Mouse (Mus musculus) left cerebral cortex, adult 11 months (tissue): Measurements from ENCODE around the gene Zmym6.
"Not testable (repeated sequence)": the region's sequence is repeated elsewhere in the genome, so short reads cannot be mapped to it uniquely, and the experiment has no call there.

Experiments used
- DNase-seq: peaks from one replicate; pipeline ENCODE4 v3.0.0; 2022; ENCODE audit warnings: low spot score

Zmym6 gene

DNA sequence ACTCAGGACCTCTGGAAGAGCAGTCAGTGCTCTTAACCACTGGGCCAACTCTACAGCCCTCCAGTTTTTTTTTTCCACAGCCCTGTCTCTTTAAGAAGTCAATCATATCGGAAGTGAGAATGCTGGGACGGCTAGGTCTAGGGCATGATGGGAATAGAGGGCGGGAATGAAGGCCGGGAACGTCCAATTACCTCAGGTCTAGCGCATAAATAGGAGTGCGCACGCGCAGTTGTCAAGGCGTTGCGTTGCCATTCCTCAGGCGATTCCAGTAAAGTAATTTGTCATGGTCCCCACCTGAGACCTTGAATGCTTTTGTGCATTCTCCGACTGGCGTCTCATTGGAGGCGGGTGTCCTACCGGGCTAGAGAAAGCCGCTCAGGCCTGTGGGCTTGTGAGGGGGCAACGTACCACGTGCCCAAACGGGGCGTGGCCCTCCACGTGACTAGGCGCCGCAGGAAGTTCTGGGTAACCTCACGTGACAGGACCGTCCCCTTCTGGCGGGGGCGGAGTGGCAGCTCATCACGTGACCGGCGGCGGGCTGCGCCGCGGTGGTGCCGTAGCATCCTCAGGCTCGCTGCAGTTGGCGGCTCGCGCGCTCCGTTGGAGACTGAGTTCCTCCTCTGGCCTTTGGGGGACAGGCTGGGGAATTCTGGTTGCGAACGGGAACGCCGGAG lies at the start of gene Zmym6:
Gene Zmym6 (plus strand): TSS at position 509 of the 674 bp plus-strand sequence.
- DNase-seq = peak; percentile 92

DNA sequence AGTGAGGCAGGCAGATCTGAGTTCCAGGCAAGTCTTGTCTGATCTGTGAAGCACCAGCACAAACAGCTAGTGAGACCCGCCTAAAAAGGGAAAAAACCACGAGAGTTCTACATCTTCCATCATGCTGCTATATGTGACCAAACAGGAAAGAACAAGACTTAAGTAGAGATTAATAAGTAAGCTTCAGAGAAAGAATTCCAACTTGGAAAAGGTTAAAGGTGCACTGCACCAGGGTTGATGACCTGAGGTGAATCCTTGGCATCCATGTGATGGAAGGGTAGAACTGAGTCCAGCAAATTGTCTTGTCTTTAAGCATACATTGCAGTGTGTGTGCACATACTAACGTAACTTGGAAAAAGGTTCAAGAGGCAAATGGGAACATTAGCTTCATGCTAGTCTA lies 40.0 kb upstream of the Zmym6 start:
- DNase-seq = no peak

DNA sequence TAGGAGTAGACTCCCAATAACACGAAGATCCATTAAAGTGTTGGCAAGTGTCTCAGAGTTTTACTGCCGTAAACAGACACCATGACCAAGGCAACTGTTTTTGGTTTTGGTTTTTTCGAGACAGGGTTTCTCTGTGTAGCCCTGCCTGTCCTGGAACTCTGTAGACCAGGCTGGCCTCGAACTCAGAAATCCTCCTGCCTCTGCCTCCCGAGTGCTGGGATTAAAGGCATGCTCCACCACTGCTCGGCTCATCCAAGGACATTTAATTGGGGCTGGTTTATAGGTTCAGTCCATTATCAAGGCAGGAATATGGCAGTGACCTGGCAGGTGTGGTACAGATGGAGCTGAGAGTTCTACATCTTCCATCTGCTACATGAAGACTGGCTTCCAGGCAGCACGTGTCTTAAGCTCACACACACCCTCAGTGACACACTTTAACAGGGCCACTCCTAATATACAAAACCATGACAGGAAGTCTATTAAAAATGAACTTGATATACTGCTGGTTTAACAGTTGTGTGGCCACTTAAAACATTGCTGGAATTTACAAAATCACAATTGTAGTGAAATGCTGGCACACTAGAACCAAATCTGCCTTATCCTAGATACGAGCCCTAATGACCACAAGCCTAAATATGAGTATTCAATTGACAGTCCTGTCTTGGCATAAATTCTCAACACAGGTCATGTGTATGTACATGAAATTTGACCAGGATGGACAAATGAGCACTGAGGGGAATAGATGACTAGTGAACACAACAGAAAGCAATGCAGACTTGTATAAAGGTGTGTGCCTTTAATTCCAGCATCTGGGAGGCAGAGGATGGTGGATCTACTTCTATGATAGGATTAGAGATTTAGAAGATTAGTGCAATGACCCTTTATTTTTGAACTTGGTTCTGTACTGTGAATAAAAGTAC lies 39.0 kb upstream of the Zmym6 start:
- no peak for DNase-seq

DNA sequence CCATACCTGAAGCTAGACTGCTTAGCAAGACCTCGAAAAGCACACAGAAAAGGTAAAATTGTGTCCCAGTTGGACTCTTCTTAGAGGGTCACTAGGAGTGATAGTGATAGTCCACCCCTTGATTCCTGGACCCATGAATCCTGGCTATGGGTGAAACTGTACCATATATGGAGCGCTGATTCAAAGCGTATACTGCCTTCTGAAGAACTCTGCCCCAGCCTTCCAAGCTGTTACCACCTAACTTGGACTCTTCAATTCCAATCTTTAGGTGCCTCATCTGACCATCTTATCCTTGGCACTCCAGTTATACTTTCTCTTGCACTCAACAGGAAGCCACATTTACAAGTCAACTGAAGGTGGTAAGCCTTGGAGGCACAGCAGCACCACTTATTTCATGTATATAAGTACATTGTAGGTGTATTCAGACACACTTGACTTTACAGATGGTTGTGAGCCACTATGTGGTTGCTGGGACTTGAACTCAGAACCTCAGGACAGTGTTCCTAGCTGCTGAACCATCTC lies 38.3 kb upstream of the Zmym6 start:
- DNase-seq = no peak

DNA sequence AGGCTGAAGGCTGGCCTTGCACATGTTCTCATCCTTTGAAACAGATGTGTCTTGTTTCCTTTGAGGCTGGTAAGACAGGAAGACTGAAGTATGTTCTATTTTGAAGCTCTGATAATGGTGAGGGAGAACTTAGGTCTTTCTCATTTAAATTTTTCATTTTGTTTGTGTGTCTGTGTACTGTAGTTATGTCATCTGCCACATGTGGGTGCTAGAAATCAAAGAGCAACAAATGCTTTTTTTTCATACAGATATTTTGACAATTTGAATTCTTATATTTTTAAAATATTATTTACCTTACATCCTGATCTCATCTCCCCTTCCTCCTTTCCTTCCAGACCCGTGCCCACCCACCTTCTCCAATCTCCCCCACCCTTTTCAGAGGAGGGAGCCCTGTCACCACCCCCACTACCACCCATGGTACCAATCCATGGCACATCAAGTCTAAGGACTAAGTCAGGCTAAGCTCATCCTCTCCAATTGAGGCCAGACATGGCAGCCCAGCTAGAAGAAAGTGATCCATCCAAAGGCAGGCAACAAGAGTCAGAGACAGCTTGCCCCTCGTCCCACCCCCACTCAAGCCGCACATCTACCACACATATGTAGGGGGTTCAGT lies 37.2 kb upstream of the Zmym6 start:
- no peak for DNase-seq

DNA sequence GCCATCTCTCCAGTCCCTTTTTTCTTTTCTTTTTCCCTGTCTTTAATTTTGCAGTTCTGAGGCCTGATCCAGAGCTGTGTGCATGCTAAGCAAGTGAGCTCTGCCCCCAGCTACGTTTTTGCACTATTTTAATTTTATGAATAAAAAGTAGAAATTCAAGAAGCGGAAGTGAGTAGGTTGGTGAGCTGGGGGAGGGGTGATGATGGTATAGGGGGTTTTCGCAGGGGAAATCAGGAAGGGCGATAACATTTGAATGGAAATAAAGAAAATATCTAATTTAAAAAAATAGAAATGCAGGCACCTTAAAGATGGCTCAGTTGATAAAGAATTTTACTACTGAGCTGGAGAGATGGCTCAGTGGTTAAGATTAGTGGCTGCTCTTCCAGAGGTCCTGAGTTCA lies 33.6 kb upstream of the Zmym6 start:
- DNase-seq = no peak

DNA sequence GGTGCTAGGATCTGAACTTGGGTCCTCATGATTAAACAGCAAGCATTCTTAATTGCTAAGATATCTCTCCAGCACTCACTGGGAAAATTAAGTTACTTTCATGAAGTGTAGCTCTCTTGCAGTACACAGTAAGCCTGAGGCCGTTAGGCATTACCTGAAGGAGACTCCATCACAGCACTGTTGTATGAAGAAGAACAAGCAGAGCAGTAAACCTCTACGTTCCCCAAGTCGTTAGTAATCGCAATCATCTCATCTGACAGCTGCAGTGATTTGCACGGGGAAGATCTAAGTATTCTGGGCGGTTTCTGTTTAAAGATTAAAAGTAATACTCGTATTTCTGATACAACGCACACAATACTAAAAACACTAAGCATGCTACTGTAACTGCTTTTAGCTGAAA lies 26.1 kb upstream of the Zmym6 start:
- DNase-seq = no peak

DNA sequence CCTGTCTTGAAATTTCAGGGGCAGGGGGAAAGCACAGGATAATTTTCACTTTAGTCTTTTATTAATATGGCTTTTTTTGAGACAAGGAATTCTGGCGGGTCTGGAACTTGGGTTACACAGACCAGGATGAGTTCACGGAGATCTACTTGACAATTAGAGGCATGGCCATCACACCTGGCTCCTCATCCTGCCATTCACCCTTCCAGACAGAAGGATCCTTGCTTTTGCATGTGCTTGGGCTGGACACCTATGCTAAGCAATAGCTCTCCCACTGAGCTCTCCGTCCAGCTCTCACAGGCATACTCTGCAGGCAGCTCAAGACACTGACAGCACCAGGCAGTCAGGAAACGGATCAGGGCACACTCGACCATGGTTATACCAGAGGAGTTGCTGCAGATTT lies 24.1 kb upstream of the Zmym6 start:
- no peak for DNase-seq

DNA sequence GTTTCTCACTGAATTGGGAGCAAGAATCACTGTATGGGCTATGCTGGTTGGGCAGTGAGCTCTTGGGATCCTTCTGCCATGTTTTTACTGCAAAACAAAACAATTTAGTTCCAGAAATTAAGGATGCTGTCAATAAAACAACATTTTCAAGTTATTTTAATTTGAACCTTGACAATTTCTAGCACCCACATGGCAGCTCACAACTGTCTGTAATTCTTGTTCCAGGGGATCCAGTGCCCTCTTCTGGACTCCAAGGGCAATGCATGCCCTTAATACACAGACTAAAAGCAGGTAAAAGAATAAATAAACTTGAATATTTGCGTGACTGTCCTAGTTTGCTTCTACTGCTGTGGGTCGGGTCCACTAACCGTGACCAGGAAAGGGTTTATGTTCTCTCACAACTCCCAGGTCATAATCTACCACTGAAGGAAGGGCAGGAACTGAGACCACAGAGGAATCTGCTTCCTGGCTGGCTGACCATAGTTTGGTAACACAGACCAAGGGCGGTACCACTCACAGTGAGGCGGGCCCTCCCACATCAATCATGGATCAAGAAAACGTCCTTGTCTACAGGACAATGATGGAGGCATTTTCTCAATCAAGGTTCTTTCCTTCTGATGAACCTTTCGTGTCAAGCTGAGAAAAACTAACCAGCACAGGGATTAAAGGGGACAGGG lies 22.5 kb upstream of the Zmym6 start:
- DNase-seq = no peak

DNA sequence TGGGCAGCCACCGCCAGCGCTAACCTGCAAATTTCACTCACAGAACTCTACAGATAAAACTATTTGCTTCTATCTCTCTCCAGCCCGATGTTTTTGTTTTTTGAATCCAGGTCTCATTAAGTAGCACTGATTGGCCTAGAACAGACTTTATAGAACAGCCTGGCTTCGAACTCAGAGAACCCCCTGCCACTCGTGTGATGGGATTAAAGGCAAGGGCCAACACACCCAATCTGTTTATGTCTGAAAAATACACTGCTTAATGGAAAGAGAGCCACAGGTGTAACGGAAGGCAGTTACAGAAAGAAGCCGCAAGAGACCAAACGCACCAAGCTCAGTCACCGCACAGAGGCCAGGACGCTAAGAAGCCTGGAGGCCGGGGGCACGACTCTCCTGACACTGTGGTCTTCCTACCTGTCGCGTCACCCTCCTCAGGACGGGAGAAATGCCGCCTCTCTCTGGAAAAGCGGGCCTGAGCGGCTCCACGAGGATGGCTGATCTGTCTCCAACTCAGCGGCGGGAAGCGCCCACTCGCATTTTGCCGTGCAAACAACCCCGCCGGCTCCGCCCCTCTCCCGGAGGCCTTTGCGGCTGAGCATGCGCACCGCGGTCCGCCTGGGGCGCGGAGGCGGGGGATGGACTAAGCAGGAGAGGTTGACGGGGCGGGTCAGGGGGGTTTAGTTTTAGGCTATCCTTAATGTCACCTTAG lies 16.4 kb upstream of the Zmym6 start, which contains the start of gene Zmym1:
Gene Zmym1 (minus strand): TSS at position 568 of the 706 bp plus-strand sequence.
- peak; percentile 72 for DNase-seq

DNA sequence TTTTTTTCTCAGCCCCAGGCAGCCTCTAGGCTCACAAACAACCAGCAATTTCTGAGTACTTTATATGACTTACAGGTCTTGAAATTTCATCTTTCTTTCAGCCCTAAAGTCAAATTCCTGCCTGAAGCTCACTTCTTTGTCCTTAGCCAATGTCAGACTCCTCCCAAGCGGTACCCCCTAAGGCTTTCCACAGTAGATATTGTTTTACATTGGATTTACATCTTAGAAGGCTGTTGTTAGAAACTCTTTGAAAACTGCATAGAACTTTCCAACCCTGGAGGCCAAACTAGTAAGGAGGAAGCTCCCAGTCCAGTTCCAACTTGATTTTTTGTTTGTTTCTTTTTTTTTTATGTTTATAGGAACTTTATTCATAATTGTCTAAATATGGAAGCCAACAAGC lies 13.1 kb upstream of the Zmym6 start:
- no peak for DNase-seq

DNA sequence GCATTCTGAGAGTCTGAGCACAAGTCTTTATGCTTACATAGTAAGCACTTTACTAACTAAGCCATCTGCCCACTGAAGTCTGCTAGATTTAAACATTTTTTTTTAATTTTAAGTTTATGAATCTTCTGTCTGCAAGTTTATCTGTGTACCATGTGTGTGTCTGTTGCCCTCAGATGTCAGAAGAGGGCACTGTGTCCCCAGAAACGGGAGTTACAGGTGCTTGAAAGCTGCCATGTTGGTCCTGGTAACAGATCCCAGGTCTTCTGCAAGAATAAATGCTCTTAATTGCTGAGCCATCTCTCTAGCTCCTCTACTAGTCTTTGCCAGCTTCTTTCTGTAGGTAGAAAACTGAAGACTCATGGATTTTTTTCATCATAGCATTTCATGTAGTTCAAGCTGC lies 2.3 kb upstream of the Zmym6 start:
- DNase-seq = no peak

DNA sequence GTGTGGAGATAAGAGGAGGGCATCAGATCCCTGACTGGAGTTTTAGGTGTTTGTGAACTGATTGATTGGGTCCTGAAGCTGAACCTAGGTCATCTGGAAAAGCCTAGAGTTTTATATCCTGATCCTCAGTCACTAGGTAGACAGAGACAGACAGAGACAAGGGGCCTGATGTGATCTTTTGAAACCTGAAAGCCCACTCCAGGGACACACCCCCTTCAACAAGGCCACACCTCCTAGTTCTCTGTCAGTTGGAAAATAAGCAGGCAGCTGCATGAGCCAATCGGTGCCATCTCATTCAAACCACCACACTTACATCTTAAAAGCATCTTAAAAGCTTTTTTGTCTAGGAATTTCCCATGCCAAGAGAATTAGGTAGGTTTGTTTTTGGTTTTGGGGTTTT lies 3.6 kb downstream of the Zmym6 start:
- DNase-seq = no peak

DNA sequence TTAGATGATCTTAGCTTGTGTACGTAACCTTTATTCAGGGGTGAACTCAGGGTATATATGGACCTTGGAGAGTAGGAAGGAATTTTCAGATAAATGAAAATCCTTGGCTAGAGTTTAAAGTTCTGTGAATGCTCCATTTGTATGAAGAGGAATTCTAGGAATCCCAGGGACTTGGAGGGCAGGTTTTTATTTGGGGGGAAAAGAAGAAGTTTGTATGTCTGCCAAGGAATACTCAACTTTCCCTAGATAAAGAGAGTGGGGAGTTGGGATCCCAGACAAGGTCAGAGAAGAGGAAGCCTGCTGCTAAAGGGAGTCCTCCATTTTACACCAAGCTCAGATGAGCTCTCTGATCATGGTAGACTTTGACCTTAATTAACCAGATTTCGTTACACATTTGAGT lies 5.9 kb downstream of the Zmym6 start:
- no peak for DNase-seq

DNA sequence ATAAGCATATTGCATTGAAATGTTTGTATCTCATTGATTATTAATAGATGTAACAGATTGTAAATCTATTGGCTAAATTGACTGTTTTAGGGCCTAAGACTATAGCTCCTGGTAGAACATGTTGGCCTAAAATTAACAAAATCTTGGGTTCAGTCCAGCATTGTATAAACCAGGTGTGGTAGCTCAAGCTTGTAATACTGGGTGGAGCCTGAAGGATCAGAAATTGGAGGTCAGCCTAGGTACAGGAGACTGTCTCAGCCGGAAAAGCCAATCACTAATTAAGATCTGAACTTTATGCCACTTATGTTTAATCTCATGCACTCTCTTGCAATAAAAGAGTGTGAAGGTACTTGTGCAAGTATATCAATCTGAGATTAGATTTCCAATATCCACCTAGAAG lies 8.6 kb downstream of the Zmym6 start:
- no peak for DNase-seq

DNA sequence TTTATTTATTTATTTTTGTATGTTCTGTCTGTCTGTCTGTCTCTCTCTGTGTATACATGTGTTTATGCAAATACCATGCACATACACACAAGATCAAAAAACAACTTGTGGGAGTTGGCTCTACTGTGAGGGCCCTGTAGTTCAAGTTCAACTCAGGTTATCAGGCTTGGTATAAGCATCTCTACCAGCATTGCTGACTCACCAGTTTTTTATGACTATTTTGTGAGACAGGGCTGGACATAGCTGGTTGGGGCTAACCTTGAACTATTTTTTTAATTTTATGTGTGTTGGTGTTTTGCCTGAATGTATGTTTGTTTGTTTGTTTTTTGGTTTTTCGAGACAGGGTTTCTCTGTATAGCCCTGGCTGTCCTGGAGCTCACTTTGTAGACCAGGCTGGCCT lies 14.0 kb downstream of the Zmym6 start:
- DNase-seq = no peak

DNA sequence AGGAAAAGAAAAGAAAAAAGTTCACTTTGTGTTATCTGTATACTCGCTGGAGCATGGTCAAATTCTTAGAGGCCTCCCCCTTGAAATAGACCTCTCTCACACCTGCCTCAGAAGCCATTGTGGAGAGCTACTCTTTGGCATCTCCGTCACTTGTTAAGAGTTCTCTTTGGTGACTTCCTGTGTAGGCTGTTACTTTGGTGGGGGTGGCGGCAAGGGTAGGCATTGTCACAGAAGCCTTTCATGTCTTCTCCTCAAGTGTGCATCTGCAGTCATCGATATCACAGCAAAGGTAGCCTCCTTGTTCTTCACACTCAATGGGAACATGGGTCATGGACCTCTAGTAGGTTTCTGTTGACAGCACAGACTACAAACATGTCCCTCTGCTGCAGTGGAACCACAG lies 17.9 kb downstream of the Zmym6 start:
- no peak for DNase-seq

DNA sequence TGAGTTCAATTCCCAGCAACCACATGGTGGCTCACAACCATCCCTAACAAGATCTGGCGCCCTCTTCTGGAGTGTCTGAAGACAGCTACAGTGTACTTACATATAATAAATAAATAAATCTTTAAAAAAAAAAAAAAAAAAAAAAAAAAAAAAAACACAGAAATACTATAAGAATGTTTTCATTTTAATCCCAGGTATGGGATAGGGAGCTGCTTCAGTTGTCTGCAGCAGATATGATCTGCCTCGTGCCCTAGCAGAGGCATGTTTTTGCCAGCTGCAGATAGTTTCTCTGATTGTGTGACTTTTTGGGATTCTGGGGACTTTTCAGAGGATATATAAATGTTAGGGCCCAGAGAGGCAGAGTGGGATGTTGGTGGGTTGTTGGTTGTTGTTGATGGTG lies 22.4 kb downstream of the Zmym6 start:
- DNase-seq = not testable (repeated sequence)

DNA sequence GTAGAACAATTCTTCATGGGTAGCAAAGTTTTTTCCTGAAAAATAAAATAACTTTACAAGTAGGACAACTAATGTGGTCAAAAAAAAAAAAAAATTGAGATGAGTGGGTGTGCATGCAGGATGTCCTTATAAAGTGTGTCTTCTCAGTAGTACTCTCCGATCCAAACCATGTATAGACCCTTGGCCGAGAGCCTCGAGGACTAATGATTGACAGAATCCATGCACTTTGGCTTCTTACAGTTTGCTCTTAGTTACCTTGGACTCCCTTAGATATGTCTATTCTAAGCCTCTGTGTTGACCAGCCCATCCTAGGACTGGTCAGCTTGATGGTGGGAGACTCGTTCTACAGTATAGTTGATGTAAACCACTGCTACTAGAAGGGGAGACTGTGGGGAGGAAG lies 30.4 kb downstream of the Zmym6 start:
- no peak for DNase-seq

DNA sequence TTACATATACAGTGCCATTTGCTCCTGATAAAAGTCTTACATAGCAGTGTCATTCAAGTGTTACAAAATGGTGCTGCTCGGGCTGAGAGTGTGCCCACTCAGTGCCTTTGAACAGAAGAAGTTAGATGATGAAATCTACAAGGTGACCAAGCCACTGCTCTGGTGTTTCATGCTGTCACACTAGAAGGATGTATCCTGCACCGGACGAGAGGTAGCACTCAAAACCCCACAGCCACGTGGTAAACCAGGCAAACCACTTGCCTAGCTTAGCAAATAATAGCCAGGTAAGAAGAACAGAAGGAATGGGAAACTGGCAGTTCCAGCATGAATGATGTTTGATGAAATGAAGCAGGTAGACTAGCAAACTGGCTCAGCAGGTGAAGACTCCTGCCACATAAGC lies 33.4 kb downstream of the Zmym6 start:
- DNase-seq = no peak

DNA sequence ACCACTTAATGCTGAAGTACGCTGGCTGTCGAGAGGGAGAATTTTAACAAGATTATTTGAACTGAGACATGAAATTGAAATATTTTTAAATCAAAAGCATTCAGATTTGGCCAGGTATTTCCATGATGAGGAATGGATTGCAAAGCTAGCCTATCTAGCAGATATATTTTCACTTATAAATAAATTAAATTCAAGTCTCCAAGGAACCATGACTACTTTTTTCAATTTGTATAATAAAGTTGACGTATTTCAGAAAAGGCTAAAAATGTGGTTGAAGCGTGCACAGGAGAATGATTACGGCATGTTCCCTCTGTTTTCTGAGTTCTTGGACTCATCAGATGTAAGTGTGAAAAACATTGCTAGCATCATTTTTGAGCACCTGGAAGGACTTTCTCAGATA lies 46.2 kb downstream of the Zmym6 start, which contains the start of gene Tmem35b:
Gene Tmem35b (plus strand): TSS at position 301 of the 400 bp plus-strand sequence.
- no peak for DNase-seq
